Mouse (Mus musculus) olfactory bulb, adult 2 months (tissue): ENCODE data around the gene Tmem100.

ENCODE experiments used
- CTCF ChIP-seq: fragments of 200-500 bp; IDR thresholded peaks from 2 replicates; pipeline ENCODE4 v1.5.1; 2012; ENCODE audit warnings: low read depth, mild to moderate bottlenecking, low read length, moderate library complexity; ENCODE audit not compliant: insufficient read depth
- POLR2A ChIP-seq: fragments of 200-500 bp; IDR thresholded peaks from 2 replicates; pipeline ENCODE4 v1.6.1; 2012; ENCODE audit warnings: mild to moderate bottlenecking, low read depth, low read length, moderate library complexity; ENCODE audit not compliant: insufficient read depth

DNA sequence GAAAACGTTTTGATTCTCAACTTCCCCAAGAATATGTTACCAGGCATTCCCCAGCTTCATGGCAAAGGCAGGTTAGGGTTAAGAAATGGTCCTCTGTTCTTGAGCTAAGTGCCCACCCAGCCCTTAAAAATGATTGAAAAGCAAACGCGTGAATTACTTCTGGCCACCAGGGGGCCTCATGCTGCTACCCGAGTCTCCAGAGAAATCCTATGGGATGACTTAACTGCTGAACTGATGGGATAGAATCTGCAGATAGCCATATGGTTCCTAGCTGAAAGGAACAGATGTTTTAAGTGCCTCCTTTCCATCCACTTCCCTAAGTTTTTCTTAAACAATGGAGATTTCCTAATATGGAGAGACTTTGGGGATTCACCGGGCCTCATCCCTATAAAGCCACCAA, 7.9 kb downstream of the Tmem100 start:
- TF ChIP-seq CTCF = no peak
- TF ChIP-seq POLR2A = no peak
